Mouse (Mus musculus) adrenal gland, adult 18-20 months (tissue): ENCODE results near the gene Olfr544. TPM values are rescaled to one million over a fixed set of nuclear protein-coding genes. Genes with fewer than 3 reads are reported as not detected.
A peak's percentile ranks its signal among the peaks of the same experiment; 100 is the strongest.
"Not testable (repeated sequence)": the region's sequence is repeated elsewhere in the genome, so short reads cannot be mapped to it uniquely, and the experiment has no call there.

Experiments
- DNase-seq, 2 experiments: peaks; one replicate each; pipeline ENCODE4 v3.0.0; 2021 to 2022; ENCODE audit warnings: low spot score in 2 of 2
- long read RNA-seq, 2 experiments: library from polyadenylated mRNA; stranded (forward); transcript quantifications; one replicate each; pipeline ENCODE4 v2.0.0; 2021
- total RNA-seq, 2 experiments: library from RNA; stranded (reverse); gene quantifications; 1 replicate in 1 of 2; 2 replicates in 1 of 2; pipeline ENCODE4 v1.2.3; 2021

Gene Olfr544
- not detected for total RNA-seq
- long read RNA-seq, experiment 1 = 0 reads
- long read RNA-seq, experiment 2 = 0 reads

DNA sequence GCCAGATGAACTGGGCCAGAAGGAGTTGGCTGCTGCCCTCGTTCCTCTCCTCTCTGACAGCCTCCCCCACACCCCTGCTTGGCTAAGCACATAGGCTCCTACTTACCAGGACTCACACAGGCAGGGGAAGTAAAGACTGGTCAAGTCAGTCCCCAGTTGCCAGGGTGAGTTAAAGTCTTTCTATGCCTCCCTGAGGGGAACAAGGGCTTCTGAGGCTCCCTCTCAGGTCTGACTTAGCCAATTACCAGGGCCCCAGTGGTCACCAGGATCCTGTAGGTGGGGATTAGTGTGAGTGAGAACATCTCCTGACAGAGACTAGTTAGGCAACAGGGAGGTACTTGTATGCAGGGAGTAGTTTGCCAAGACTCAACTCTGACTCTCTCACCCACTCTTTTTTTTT is at the start of gene Olfr544:
TSS of gene Olfr544 (minus strand) at position 153 of the 400 bp plus-strand sequence.
- no peak for DNase-seq

DNA sequence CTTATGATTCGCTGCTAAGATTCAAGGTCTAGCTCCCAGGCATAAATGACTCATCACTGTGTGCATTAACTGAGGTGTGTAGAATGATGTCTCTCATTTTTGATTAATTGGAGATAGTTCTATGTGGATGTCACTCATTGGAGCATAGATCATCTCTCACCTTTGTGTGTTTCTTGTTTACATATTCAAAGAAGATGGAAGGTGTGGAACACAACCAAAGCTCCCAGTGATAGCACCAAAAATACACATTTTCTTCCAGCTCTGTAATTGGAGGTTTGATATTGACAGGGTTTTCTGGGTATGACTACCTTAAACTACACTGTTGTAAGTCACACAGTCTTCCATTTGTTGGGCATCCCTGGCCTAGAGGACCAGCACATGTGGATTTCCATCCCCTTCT is 46.3 kb upstream of the Olfr544 start, which contains the start of gene Olfr547:
TSS of gene Olfr547 (plus strand) at position 301 of the 400 bp plus-strand sequence.
- DNase-seq = no peak

DNA sequence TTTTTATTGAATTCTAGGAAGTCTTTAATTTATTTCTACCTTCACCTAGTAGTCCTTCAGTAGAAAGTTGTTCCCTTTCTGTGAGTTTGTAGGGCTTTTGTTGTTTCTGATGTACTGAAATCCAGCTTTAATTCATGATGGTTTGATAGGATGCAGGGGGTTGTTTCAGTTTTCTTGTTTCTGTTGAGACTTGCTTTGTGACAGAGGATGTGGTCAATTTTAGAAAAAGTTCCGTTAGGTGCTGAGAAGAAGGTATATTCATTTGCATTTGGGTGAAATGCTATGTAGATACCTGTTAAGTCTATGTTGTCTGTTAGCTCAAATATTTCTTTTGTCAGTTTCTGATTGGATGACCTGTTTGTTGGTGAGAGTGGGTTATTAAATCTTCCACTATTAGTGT is 40.9 kb upstream of the Olfr544 start:
- no peak for DNase-seq

DNA sequence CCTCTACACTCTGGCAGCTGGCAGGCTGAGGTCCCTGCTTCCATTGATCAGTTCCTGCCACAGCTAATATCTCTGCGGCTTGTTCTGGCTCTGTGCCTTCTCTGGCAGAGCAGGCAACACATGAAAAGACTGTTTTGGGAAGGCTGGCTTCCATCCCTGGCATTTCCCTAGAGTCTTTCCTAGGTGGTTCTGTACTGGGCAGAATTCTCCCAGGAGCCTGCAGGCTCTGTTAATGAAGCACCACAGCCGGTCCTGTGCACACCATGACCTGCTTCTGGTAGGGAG is 28.9 kb upstream of the Olfr544 start:
- DNase-seq = no peak

DNA sequence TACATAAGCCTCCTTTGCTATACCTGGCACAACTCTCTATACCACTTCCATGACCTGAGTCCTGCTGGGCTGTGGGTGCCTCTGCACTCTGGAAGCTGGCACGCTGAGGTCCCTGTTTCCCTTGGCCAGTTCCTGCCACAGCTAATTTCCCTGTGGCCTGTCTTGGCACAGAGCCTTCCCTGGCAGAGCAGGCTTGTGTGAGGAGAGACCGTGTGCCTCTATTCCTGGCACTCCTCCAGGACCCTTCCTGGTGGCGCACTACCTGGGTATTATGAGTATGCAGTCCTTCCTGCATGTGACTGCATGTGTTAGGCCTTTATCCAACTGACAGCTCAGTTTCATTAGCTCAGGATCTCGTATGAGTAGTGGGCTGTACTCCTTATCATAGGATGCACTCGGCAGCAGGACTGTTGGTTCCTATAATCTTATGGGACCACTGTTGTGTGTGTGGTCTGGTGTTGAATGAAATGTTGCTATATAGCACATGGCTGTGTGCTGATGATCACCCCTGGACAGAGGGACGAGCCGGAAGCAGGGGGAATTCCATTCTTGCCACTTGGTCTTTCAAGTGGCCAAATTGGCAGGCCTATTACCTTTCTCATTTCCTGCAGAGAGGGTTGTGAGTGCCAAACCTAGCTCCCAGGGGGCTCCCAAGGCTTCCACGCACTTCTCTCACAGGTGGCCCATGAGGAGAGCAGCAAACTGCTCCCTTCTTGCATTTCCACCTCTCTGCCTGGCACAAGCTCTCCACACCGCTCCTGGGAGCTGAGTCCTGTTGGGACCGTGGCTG is 28.3 kb upstream of the Olfr544 start:
- no peak for DNase-seq

DNA sequence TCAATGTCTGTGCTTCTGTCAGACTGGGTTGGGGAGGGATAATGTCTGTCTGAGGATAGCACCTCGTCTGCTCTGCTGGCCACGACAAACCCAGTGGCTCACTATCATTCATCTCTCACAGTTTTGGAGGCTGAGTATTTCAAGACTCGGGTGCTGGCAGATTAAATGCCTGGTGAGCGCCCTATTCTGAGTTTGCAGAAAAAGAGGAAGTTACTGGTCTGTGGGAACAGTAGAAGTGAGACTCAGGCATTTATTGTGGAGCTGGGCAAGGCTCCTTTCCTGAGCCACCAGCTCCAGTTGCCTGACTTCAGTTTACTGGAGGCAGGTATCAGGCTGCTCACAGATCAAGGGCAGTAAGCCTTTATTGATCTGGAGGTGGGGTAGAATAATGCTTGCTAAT is 26.0 kb upstream of the Olfr544 start:
- DNase-seq = no peak

DNA sequence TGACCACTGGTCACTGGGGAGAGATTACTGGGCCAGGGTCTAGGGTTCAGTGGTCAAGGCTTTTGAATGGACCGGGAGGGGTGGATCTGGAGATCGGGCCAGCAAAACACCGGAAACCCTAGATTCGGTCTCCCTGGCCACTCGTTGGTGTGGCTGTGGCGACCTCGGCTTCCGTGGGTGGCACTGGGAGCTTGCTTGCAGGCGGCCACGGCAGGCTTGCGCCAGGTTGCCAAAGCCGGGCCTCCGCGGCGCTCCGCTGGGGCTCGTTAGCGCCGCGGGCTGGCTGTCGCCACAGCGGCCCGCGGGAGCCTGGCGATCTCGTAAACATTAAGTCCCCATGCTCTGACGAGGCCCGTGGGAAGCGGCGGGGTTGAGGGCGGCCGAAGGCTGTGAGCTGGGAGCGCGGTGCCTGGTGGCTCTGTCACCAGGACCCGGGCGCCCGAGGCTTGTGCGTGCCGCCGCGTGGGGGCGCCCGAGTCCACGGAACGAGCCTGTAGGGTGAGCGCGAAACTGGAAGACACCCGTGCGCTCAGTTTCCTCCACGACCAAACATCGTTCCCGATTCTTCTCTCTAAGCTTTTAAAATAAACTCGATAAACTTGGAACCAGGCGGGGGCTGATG is 24.8 kb upstream of the Olfr544 start:
- peak; percentile 92 to 95 for DNase-seq

DNA sequence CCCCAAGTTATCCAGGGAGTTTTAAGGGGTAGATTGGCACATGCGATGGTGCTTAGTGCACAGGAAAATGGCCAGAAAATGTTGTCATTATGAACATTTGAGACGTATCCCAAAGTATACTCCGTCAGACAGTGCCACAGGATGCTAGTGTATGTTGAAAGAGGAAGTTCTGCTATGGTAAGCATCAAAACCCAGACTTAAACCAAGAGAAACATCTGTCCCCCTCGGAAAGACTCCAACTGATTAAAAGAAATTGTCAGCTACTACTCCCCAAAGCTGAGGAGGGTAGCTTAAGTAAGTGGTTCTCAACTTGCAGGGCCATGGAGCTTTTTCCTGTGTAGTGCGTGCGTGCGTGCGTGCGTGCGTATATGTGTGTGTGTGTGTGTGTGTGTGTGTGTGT is 23.8 kb upstream of the Olfr544 start:
- no peak for DNase-seq

DNA sequence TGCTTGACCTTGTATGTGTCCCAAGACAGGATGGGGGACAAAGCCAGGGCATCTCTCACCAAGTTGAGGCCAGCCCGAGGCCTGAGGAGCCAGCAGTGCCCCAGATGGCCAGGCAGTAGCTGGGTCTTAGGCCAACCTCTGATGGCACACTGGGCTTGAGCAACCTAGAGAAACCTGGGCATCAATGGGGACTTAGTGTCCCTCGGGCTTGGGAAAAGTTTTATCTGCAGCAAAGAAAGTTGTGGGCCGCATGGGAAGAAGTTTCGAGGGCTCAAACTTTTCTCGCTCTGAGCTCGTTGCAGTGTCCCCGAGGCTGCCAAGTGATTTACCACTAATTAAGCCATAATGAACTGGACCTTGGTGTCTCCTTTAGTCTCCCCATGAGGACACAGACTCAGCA is 21.6 kb upstream of the Olfr544 start:
- DNase-seq = no peak

DNA sequence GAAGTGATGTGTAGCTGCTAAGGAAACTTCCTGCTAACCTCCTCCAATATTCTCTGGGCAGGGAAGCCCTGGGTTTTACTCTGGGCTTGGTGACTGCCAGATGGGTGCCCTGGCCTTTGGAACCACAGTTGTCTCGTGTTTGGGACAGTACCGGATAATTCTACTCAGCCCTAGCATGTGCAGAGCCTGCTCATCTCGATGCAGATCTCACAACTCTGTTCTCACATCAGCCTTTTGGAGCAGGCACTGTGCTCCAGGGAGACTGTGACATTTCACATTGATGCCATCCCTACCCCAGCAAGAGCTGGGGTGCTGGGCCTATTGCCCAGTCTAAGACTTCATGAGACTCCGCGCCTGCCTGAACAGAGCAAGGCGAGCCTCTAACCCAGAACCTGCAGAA is 20.6 kb upstream of the Olfr544 start:
- DNase-seq = no peak

DNA sequence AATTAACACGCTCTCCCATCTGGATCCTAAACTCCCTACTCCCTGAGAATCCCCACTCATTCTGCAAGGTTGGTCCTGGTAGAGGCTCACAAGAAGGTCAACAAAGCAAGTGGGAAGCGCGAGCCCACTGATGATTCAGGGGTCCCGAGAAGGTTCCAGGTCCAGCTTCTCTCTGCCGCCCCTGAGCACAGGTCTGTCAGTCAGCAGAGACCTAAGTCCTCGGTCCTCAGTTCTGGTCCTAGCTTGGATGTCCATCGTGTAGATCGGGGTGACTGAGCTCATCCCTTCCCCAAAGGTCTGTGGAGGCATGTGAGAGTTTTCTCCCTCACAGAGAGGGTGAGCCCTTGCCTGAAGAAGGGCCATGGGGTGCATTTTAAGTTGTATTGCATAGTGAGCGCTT is 20.0 kb upstream of the Olfr544 start:
- DNase-seq = no peak

DNA sequence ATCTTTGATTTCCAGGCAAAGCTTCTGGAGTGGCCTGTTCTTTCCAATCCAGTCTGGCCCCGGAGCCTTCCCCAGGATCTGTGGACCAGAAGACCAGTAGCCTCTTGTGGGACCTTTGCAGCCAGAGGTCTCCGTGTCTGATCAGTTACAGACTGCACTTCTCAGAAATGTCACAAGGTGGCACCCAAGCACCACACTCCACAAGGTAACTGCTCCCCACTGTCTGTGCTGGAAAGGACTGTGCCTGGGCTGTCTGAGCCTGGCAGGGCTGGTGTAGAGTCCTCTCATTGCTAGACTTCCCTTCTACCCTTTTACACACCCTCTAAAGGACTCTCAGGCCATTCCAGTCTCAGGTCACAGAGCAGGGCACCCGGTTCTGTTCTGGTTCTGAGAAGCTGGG is 18.7 kb upstream of the Olfr544 start:
- DNase-seq = peak; percentile 67 to 68

DNA sequence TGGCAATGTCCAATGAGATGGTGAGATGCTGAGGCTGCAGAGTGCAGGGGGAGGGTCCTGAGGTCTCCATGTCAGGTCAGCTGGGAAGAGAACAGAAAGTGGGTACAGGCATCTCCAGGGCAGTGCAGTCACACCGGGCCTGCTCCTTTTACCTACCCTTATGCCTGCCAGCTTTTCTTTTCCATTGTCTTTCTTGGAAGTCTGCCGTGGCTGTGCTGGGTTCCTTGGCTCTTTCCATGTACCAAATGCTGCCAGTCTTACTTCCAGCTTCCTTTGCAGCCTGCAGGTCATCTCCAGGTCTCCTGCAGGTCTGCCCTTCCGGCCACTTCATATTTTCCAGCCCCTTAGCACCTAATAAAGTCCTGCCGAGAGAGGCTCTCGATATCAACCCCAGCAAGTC is 13.9 kb upstream of the Olfr544 start:
- DNase-seq = no peak

DNA sequence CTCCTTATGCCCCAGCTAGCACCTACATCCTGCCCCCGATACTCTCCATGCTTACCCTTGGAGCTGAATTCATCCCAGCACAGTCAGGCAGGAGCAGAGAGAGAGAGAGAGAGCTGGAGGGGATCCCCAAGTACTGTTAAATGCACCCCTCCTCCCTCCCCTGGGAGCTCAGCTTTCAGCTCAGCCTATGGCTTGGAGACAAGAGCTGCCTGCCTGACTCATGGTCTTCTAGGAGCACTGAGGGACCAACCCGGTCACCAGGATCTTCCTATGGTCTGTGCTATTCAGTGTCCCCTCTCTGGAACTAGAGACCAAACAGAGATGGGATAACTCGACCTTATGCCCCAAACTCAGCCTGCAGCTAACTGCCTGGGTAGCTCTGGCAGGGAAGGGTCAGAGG is 11.4 kb upstream of the Olfr544 start, which contains the start of gene Olfr545:
TSS of gene Olfr545 (minus strand) at position 101 of the 400 bp plus-strand sequence.
- DNase-seq = no peak

DNA sequence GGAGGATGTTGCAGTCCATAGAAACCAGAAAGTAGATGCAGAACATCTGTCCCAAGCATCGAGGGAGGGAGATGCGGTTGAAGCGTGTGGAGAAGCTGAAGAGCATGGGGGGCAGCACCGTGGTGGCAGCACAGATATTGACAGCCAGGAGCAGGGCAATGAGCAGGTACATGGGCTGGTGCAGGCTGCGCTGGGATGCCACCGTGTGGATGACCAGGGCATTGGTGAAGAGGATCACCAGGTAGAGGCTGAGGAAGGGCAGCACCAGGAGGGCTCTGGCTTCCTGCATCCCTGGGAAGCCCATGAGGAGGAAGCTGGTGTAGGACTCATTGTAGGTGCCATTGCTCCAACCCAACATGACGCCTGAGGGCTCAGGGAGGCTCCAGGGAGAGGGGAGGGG is 6.3 kb upstream of the Olfr544 start:
- DNase-seq = not testable (repeated sequence)

DNA sequence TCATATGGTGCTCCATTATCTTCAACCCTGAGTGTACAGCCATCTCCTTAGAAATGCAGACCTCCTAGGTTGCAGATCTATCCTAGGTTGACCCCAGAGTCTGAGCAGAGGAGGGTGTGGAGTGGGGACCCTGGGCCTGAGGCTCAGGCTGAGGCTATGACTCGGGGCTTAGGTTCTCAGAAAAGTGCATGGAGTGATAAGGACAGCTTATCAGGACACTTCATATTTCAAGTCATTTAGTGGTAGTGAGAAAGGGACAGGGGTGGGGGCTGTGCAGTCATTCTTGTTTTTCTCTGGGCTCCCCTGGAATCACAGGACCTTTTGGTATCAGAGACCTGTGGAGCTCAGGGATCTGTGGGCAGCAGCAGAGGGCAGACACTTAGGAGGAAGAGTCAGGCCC is 2.0 kb downstream of the Olfr544 start:
- DNase-seq = no peak

DNA sequence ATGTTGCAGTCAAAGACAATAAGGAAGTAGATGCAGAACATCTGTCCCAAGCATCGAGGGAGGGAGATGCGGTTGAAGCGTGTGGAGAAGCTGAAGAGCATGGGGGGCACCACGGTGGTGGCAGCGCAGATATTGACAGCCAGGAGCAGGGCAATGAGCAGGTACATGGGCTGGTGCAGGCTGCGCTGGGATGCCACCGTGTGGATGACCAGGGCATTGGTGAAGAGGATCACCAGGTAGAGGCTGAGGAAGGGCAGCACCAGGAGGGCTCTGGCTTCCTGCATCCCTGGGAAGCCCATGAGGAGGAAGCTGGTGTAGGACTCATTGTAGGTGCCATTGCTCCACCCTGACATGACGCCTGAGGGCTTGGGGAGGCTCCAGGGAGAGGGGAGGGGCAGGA is 3.3 kb downstream of the Olfr544 start:
- DNase-seq = not testable (repeated sequence)

DNA sequence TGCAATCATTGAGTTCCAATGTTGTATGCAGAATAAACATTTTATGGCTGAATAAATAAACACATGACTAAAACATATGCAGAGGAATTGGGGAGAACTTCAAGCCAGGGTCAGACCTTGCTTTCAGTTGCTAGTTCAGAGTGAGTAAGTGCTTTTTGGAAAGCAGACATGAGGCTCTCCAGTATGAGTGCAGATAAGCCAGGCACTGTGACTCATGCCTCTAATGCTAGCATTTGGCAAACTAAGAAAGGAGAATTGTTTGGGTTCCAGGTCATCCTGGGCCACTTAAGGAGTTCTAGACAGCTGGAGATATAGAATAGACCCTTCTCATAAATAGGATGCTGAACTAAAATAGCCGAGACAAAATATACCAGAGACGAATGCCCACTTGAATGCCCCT is 4.4 kb downstream of the Olfr544 start:
- no peak for DNase-seq

DNA sequence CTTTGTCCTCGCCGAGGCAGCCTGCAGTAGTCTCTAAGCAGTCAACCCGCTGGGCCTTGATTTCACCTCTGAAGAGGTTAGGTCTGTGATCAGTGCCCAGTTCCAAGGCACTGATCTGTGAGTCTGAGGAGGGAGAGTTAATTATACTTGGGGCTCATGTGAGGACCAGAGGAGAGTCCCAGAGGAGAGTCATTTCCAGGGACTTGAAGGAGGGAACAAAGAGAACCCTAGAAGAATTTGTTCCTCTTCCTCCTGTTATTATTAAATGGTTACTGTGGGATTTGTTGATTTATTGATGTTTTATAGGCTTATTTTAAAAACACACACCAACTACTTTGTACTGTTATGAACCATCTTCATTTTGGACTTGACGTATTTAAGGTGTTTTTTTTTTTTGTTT is 6.5 kb downstream of the Olfr544 start, which contains the start of gene Olfr543:
TSS of gene Olfr543 (minus strand) at position 101 of the 400 bp plus-strand sequence.
- DNase-seq = no peak

DNA sequence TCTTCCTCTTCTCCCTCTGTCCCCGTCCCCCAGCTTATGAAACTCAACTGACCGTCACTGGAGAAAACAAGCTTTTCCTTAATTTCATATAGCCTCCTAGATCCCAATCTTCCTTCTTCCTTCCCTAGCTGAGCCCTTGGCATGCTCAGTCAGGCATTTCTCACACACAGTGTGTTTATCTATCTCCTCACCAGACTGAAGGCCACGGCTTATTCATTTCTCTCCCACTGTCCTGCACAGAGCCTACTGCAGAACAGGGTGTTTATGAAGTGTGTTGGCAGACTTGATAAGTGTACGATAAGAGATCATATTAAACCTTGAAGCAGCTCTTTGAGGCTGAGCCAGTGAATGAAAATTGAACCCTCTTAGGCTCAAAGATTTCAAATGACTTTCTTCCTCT is 7.3 kb downstream of the Olfr544 start:
- no peak for DNase-seq

DNA sequence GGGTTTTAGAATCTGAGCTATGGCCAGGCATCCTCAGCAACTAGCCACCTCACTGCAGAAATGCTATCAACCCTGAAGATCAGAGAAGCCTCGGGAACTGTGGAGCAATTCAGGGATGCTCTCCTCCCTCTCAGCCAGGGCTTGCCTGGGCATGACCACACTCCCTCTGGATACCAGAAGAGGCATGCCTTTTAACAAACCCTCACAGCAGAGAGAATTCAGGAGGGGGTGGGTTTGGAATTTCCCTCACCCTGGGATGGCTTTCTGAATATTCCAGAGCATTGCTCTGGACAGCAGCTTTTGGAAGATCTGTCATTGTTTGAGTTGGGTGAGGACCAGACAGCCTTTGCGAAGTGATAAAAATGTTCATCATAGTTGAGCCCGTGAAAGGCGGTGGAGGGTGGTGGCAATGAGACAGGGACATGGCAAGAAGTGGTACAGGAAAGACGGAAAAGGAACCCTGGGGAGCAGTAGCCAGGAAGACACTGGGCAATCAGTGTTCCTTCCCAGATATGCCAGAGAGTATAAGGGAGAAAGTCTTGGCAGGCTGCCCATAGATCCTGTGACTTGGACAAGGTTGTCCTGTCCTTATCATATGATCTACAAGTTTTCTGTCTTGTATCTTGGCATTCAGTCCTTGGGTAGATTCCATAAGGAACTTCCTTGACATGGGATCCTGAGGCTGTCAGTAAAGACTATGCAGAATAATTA is 8.6 kb downstream of the Olfr544 start:
- DNase-seq = peak; percentile 51 to 63

DNA sequence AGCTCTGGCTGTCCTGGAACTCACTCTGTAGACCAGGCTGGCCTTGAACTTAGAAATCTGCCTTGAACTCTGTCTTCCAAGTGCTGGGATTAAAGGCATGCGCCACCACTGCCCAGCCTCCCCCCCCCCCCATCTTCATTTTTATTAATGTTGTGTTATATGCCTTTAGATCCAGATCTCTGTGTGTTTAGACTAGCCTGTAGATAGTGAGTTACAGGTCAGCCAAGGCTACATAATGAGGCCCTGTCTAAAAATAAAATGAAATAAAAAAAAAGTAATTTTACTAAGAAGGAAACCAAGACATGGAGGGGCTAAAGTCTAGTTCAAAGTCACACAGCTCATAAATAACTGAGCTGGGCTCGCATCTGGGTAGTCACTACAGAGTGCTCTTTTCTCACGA is 9.2 kb downstream of the Olfr544 start:
- no peak for DNase-seq
